Mouse (Mus musculus) ES-E14 (cell line): ENCODE results near the gene Taf1c.

Source experiments
- CHD2 ChIP-seq: IDR thresholded peaks from 2 replicates; pipeline ENCODE4 v1.6.1; 2014; ENCODE audit warnings: mild to moderate bottlenecking, low read depth, low read length, inconsistent platforms
- MAFK ChIP-seq: IDR thresholded peaks from 2 replicates; pipeline ENCODE4 v1.6.1; 2014; ENCODE audit warnings: mild to moderate bottlenecking, low read depth, low read length, inconsistent platforms; ENCODE audit not compliant: insufficient read depth
- ZC3H11A ChIP-seq: IDR thresholded peaks from 2 replicates; pipeline ENCODE4 v1.6.1; 2012; ENCODE audit warnings: low read depth, mild to moderate bottlenecking, inconsistent platforms, low read length, borderline replicate concordance
- ZNF384 ChIP-seq: IDR thresholded peaks from 2 replicates; pipeline ENCODE4 v1.6.1; 2012; ENCODE audit warnings: low read depth, low read length, inconsistent platforms

- no peak for TF ChIP-seq ZC3H11A
- no peak for TF ChIP-seq ZNF384
- no peak for TF ChIP-seq CHD2
- TF ChIP-seq MAFK, result no peak
Observed at GRCm38 (mm10) chr8:119639798-119640197, 34.8 kb upstream of the Taf1c start.
